Mouse (Mus musculus) embryonic fibroblast, embryonic 13.5 days (primary cell): ENCODE measurements around the gene Map4k3. TPM values are rescaled to one million over a fixed set of nuclear protein-coding genes. Genes with fewer than 3 reads are reported as not detected.
"Not testable (repeated sequence)": the region's sequence is repeated elsewhere in the genome, so short reads cannot be mapped to it uniquely, and the experiment has no call there.

Experiments used
- H3K27ac ChIP-seq: 2 replicates; pipeline ENCODE4 v1.5.1; 2012; ENCODE audit warnings: low read length, control low read depth, inconsistent platforms; ENCODE audit not compliant: insufficient read depth
- H3K4me1 ChIP-seq: 2 replicates; pipeline ENCODE4 v1.6.1; 2011; ENCODE audit warnings: low read length; ENCODE audit not compliant: control insufficient read depth, insufficient read depth
- H3K4me3 ChIP-seq: 2 replicates; pipeline ENCODE4 v1.5.1; 2011; ENCODE audit warnings: mild to moderate bottlenecking, control low read depth, low read length; ENCODE audit not compliant: insufficient read depth
- CTCF ChIP-seq: IDR thresholded peaks from 2 replicates; pipeline ENCODE4 v1.5.1; 2011; ENCODE audit warnings: mild to moderate bottlenecking, control low read depth, low read length, moderate library complexity, borderline replicate concordance; ENCODE audit not compliant: insufficient read depth
- POLR2A ChIP-seq: IDR thresholded peaks from 2 replicates; pipeline ENCODE4 v1.6.1; 2011; ENCODE audit warnings: low read depth, mild to moderate bottlenecking, control low read depth, low read length, moderate library complexity
- polyA plus RNA-seq: library from polyadenylated mRNA; stranded (reverse); fragments of >200 nt; gene quantifications from 2 replicates; pipeline ENCODE4 v1.2.4, GENCODE M21; 2011; ENCODE audit warnings: low read depth; ENCODE audit not compliant: missing spikeins, insufficient read length

The Map4k3 gene
- polyA plus RNA-seq, 1 experiment = 100 TPM

GRCm38 (mm10) chr17:80574471-80574965, 153.8 kb downstream of the Map4k3 start:
- TF ChIP-seq CTCF (no peak), POLR2A (no peak)
- no peaks in the 10 kb centered on the region for H3K4me1 ChIP-seq
- H3K4me3 ChIP-seq = no peak overlapping the region
- H3K27ac ChIP-seq = no peak overlapping the region

DNA sequence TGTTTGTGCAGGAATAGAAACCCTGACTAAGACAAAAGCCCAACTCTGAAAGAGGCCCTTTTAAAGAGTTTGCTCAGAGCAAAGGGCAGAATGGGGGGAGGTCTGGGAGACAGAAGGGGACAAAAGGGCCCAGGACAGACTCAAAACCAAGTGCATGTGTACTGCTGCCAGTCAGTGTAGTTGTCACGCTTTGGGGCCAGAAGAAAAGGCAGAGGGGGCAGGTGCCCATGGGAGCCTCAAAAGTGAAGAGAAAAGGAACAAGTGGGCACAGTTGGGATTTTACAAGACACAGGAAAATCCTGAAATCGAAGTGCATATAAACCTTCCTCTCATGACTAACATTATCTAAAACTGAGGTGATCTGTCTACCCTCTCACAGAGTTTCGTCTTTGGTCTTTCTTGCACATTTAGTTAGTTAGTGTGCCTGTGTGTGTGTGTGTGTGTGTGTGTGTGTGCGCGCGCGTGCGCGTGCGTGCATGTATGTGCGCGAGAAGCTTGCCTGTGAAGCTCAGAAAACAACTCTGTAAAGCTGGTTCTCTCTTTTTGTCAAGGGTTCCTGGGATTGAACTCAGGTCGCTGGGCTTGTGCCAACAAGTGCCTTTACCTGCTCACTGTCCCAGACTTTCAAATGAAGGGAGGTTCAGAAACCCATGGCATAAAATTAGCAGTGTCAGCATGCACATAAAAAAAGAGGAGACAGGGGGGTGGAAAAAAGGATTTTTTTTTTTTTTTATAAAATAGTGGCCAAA, 155.9 kb downstream of the Map4k3 start:
- Histone ChIP-seq H3K4me1 (no peaks in the 10 kb centered on the region), H3K4me3 (no peak overlapping the region), H3K27ac (no peak overlapping the region)
- TF ChIP-seq CTCF (no peak), POLR2A (no peak)

DNA sequence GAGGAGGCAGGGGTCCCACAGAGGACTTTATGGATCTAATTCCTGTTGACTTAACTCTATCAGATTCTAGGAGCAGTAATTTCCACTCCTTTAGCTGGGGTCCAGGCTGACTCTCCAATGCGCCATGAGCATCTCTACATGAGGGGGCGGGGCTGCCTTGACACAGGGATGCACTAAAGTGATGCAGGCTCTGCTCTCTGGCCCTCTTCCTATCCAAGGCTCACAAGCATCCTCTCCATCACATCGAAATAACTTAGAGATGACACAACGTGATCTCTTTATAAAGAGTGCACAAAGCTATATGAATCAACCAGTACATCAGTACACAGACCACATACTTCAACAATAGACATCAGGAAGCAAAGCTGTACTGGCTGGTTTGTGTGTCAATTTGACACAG, 156.8 kb downstream of the Map4k3 start:
- Histone ChIP-seq H3K4me3 (no peak overlapping the region), H3K27ac (no peak overlapping the region), H3K4me1 (no peaks in the 10 kb centered on the region)
- TF ChIP-seq POLR2A (no peak), CTCF (no peak)

DNA sequence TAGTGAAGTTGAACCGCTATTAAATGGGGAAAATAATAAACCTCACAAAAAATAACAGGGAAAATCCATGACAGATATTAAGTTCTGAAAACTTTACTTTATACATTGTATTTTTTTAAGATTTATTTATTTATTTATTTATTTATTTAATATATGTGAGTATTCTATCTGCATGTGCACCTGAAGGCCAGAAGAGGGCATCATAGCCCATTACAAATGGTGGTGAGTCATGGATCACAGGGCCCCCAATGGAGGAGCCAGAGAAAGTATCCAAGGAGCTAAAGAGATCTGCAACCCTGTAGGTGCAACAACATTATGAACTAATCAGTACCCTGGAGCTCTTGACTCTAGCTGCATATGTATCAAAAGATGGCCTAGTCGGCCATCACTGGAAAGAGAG, 158.6 kb downstream of the Map4k3 start:
- H3K27ac ChIP-seq, H3K4me3 ChIP-seq, H3K4me1 ChIP-seq: not testable (repeated sequence)

DNA sequence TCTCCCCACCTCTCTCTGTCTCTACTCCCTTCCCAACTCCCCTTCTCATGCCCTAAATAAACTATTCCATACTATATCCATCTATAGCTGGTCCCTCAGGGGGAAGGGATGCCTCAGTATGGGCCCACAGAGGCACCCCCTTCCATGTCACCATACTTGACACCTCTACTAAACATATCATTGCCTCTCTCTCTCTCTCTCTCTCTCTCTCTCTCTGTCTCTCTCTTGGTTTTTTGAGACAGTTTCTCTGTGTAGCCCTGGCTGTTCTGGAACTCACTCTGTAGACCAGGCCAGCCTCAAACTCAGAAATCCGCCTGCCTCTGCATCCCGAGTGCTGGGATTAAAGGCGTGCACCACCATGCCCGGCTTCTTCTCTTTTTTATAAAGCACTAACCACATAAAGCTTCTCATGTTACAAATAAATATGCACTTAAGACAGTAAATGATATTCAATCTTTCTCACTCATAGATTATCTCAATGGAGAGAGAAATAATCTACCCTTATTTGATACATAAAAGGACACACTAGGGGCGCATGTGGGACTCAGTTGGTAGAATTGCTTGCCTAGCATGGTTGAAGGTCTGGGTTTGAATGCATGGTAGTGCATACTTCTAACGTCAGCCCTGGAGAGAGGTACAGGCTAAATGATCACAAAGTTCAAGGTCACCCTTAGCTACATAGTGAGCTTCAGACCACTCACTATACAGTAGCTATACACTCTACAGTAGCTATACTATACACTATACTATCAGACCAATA, 159.3 kb downstream of the Map4k3 start:
- no peak overlapping the region for H3K27ac ChIP-seq
- H3K4me1 ChIP-seq = no peaks in the 10 kb centered on the region
- H3K4me3 ChIP-seq = no peak overlapping the region
- TF ChIP-seq POLR2A (no peak), CTCF (no peak)

DNA sequence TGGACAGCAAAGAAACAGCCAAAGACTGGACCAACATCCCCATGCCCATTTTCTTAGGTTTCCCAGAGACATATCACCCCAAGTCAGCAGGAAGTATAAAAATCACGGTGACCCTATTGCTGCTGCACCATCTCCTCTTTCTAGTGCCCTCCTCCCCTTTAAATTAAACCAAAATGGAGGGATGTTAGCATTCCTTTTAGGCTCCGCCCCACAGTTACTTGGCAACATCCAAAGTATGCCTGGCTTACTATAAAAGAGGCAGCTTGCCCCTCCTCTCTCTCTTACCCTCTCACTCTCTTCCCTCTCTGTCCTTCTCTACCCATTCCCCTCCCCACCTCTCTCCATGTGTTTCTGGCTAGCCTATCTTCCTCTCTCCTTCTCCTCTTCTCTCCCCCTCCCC, 159.8 kb downstream of the Map4k3 start:
- TF ChIP-seq POLR2A (no peak), CTCF (no peak)
- H3K4me3 ChIP-seq = no peak overlapping the region
- no peak overlapping the region for H3K27ac ChIP-seq
- H3K4me1 ChIP-seq = no peaks in the 10 kb centered on the region

DNA sequence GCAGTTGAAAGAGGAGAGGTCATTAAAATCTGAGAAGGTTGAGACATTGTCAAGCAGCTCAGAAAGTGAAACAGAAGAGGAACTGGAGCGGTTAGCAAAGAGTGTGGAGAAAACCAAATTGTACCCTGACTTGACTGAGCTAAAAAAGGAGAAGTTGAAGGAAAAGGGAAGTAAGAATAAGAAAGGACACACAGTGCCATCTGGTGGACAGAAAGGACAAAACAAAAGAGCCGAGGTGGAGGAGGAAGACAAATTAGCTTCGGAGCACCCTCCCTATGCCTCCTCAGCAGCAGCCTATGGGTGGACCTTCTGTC, 163.7 kb downstream of the Map4k3 start:
- no peak overlapping the region for H3K27ac ChIP-seq
- no peaks in the 10 kb centered on the region for H3K4me1 ChIP-seq
- no peak overlapping the region for H3K4me3 ChIP-seq
- TF ChIP-seq POLR2A (no peak), CTCF (no peak)

GRCm38 (mm10) chr17:80563762-80564610, 164.3 kb downstream of the Map4k3 start:
- not testable (repeated sequence) for H3K4me1 ChIP-seq, H3K27ac ChIP-seq, H3K4me3 ChIP-seq

DNA sequence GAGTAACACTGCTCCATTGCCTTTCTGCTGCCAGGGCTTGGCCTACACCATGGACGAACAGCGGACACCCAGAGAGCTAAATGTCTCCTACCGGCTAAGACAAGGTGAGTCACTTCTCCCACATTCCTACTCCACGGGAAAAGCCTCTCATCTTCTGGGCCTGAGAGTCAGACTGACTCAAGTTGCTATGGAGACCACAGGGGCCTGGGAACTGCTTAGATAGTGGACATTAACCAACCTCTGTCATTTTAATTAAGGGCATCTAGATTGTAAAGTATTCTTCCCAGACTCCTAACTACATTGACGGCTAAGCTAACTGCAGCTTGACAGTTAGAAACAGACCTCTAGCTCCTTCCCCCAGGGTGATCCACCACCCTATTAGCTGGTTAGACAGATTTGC, 165.5 kb downstream of the Map4k3 start:
- TF ChIP-seq CTCF = no peak
- TF ChIP-seq POLR2A = no peak
- Histone ChIP-seq H3K27ac (no peak overlapping the region), H3K4me3 (no peak overlapping the region), H3K4me1 (no peaks in the 10 kb centered on the region)
